Mouse (Mus musculus) left cerebral cortex, postnatal 10 days (tissue): ENCODE results near the gene Ssty2. TPM values are rescaled to one million over a fixed set of nuclear protein-coding genes. Genes with fewer than 3 reads are reported as not detected.
"Not testable (repeated sequence)": the region's sequence is repeated elsewhere in the genome, so short reads cannot be mapped to it uniquely, and the experiment has no call there.

Experiments used
- DNase-seq, 2 experiments: peaks; one replicate each; pipeline ENCODE4 v3.0.0; 2021 to 2022; ENCODE audit warnings: low spot score in 2 of 2, mixed read lengths in 1 of 2; ENCODE audit errors: extremely low spot score in 1 of 2
- intact Hi-C: fragments of 180-260 bp; cut with DNase I; formaldehyde crosslinking; loops from one replicate; pipeline ENCODE4 v1.15.1; 2025
- total RNA-seq, 2 experiments: library from RNA; stranded (reverse); gene quantifications; 2 replicates each; pipeline ENCODE4 v1.2.3; 2021

The Ssty2 gene
- not detected for total RNA-seq

DNA sequence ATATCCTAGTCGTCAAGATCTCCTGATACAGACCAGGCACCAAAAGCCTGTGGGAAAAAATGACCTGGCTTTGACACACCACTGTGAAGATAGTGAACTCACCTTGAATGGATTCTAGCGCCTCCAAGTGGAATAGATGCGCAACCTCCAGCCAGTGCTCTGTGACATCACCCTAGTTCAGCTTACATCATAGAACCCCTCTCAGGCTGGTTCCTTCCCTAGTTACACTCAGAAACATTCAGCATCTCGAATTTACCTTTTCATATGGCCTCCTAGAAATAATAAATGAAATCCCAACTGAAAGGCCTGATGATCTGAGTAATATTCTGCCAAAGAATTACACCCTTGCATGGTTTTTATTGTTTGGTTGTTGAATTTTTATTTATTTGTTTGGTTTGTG lies at the start of gene Ssty2:
Gene Ssty2, minus strand, starts transcription at position 101 of the 400 bp plus-strand sequence.
- intact Hi-C loops, DNase-seq: not testable (repeated sequence)
